Mouse (Mus musculus): ENCODE results near the gene Phxr2. TPM values are rescaled to one million over a fixed set of nuclear protein-coding genes. Genes with fewer than 3 reads are reported as not detected.

Phxr2 gene
- 0.18 TPM in 1 of 2 replicates, not detected in the other for polyA plus RNA-seq (2016; fragmentation: Nextera tagmentation; extraction: Ambion mirVana)

- WGBS = 88% methylated on average over 4 of the region's 4 CpGs
- no peaks in the 10 kb centered on the region for H3K27me3 ChIP-seq
- H3K36me3 ChIP-seq = peaks cover 16% of the 10 kb centered on the region
- no peak within 1 kb of the TSS for H3K4me2 ChIP-seq (replicated peaks)
- no peaks in the 10 kb centered on the region for H3K9me3 ChIP-seq (replicated peaks)
- ATAC-seq (ENCODE audit: low FRiP score) = no peak
- no peak within 1 kb of the TSS for H3K9ac ChIP-seq
- no peak within 1 kb of the TSS for H3K4me3 ChIP-seq
- no peak within 1 kb of the TSS for H3K27ac ChIP-seq
- no peaks in the 10 kb centered on the region for H3K4me1 ChIP-seq
Observed at GRCm38 (mm10) chr10:99126225-99126624, at the start of gene Phxr2. TSS of gene Phxr2 (minus strand) at chr10:99126325.

GRCm38 (mm10) chr10:99172906-99173507 lies 46.9 kb upstream of the Phxr2 start:
- no peak overlapping the region for H3K4me2 ChIP-seq (replicated peaks)
- H3K9me3 ChIP-seq (replicated peaks) = no peaks in the 10 kb centered on the region
- peaks cover 4% of the 10 kb centered on the region; the same call in 1 of the 2 replicates for H3K36me3 ChIP-seq
- 44% methylated on average over 7 of the region's 7 CpGs for WGBS
- H3K9ac ChIP-seq = no peak overlapping the region
- H3K4me3 ChIP-seq = no peak overlapping the region
- no peaks in the 10 kb centered on the region for H3K27me3 ChIP-seq
- peaks cover 11% of the 10 kb centered on the region for H3K4me1 ChIP-seq
- H3K27ac ChIP-seq = no peak overlapping the region
- ATAC-seq (ENCODE audit: low FRiP score) = no peak

GRCm38 (mm10) chr10:99171961-99172497 lies 45.9 kb upstream of the Phxr2 start:
- Histone ChIP-seq H3K27me3 (no peaks in the 10 kb centered on the region), H3K36me3 (peaks cover 4% of the 10 kb centered on the region; the same call in 1 of the 2 replicates), H3K4me3 (no peak overlapping the region), H3K4me2 (replicated peaks) (peak overlapping the region; percentile 29), H3K9me3 (replicated peaks) (no peaks in the 10 kb centered on the region), H3K27ac (peak overlapping the region; percentile 48; the same call in 1 of the 2 replicates), H3K4me1 (peaks cover 11% of the 10 kb centered on the region), H3K9ac (no peak overlapping the region)
- ATAC-seq (ENCODE audit: low FRiP score) = peak; percentile 56; the same call in 1 of the 2 replicates
- 17% methylated on average over 12 of the region's 12 CpGs for WGBS

GRCm38 (mm10) chr10:99169765-99170129 lies 43.6 kb upstream of the Phxr2 start:
- no peak for ATAC-seq (ENCODE audit: low FRiP score)

GRCm38 (mm10) chr10:99168840-99169764 lies 43.0 kb upstream of the Phxr2 start:
- Histone ChIP-seq H3K36me3 (no peaks in the 10 kb centered on the region; the same call in 1 of the 2 replicates), H3K4me3 (no peak overlapping the region), H3K27ac (no peak overlapping the region), H3K4me1 (peaks cover 12% of the 10 kb centered on the region), H3K9me3 (replicated peaks) (no peaks in the 10 kb centered on the region), H3K4me2 (replicated peaks) (no peak overlapping the region), H3K9ac (no peak overlapping the region), H3K27me3 (no peaks in the 10 kb centered on the region)
- no peak for ATAC-seq (ENCODE audit: low FRiP score)
- 80% methylated on average over 11 of the region's 11 CpGs for WGBS

More at GRCm38 (mm10) chr10:99169765-99170129, 43.6 kb upstream of the Phxr2 start:
- Histone ChIP-seq H3K9me3 (replicated peaks) (no peaks in the 10 kb centered on the region), H3K4me3 (no peak overlapping the region), H3K9ac (no peak overlapping the region), H3K27me3 (no peaks in the 10 kb centered on the region), H3K27ac (no peak overlapping the region), H3K4me2 (replicated peaks) (no peak overlapping the region), H3K36me3 (peaks cover 3% of the 10 kb centered on the region), H3K4me1 (peaks cover 12% of the 10 kb centered on the region)
- WGBS = 86% methylated on average over 5 of the region's 5 CpGs

- H3K27me3 ChIP-seq = no peaks in the 10 kb centered on the region
Observed at GRCm38 (mm10) chr10:99168404-99168803, 42.3 kb upstream of the Phxr2 start.

GRCm38 (mm10) chr10:99166392-99166791 lies 40.3 kb upstream of the Phxr2 start:
- no peak overlapping the region for H3K4me2 ChIP-seq (replicated peaks)
- no peaks in the 10 kb centered on the region; the same call in 1 of the 2 replicates for H3K36me3 ChIP-seq
- no peaks in the 10 kb centered on the region for H3K9me3 ChIP-seq (replicated peaks)
- H3K4me3 ChIP-seq = no peak overlapping the region
- WGBS = 86% methylated on average over 3 of the region's 3 CpGs
- no peaks in the 10 kb centered on the region for H3K27me3 ChIP-seq
- H3K4me1 ChIP-seq = peaks cover 4% of the 10 kb centered on the region; the same call in 1 of the 2 replicates
- ATAC-seq (ENCODE audit: low FRiP score) = no peak
- no peak overlapping the region for H3K27ac ChIP-seq
- H3K9ac ChIP-seq = no peak overlapping the region

More at GRCm38 (mm10) chr10:99168404-99168803, 42.3 kb upstream of the Phxr2 start:
- Histone ChIP-seq H3K9me3 (replicated peaks) (no peaks in the 10 kb centered on the region), H3K4me2 (replicated peaks) (no peak overlapping the region), H3K36me3 (no peaks in the 10 kb centered on the region; the same call in 1 of the 2 replicates), H3K4me1 (peaks cover 12% of the 10 kb centered on the region), H3K9ac (no peak overlapping the region), H3K27ac (no peak overlapping the region), H3K4me3 (no peak overlapping the region)
- 78% methylated on average over 6 of the region's 6 CpGs for WGBS
- ATAC-seq (ENCODE audit: low FRiP score) = no peak

GRCm38 (mm10) chr10:99165751-99166282 lies 39.7 kb upstream of the Phxr2 start:
- H3K4me3 ChIP-seq = no peak overlapping the region
- H3K4me1 ChIP-seq = 0 out of 2 replicates have a peak, but pooled peaks cover 4% of the 10 kb centered on the region
- no peaks in the 10 kb centered on the region; the same call in 1 of the 2 replicates for H3K36me3 ChIP-seq
- H3K4me2 ChIP-seq (replicated peaks) = no peak overlapping the region
- no peak overlapping the region for H3K27ac ChIP-seq
- no peak for ATAC-seq (ENCODE audit: low FRiP score)
- 81% methylated on average over 7 of the region's 7 CpGs for WGBS
- H3K9me3 ChIP-seq (replicated peaks) = no peaks in the 10 kb centered on the region
- no peaks in the 10 kb centered on the region for H3K27me3 ChIP-seq
- H3K9ac ChIP-seq = no peak overlapping the region

- WGBS = 39% methylated on average over 13 of the region's 13 CpGs
- Histone ChIP-seq H3K9ac (no peak overlapping the region), H3K4me3 (no peak overlapping the region), H3K4me1 (0 out of 2 replicates have a peak, but pooled peaks cover 4% of the 10 kb centered on the region), H3K9me3 (replicated peaks) (no peaks in the 10 kb centered on the region), H3K4me2 (replicated peaks) (no peak overlapping the region), H3K36me3 (peaks cover 4% of the 10 kb centered on the region; the same call in 1 of the 2 replicates), H3K27ac (no peak overlapping the region), H3K27me3 (no peaks in the 10 kb centered on the region)
- ATAC-seq (ENCODE audit: low FRiP score) = peak; percentile 74
Observed at GRCm38 (mm10) chr10:99164871-99165477, 38.8 kb upstream of the Phxr2 start.

GRCm38 (mm10) chr10:99163002-99163401 lies 36.9 kb upstream of the Phxr2 start:
- Histone ChIP-seq H3K27ac (no peak overlapping the region), H3K27me3 (no peaks in the 10 kb centered on the region), H3K9me3 (replicated peaks) (no peaks in the 10 kb centered on the region), H3K9ac (no peak overlapping the region), H3K4me2 (replicated peaks) (no peak overlapping the region), H3K4me3 (no peak overlapping the region), H3K36me3 (peaks cover 8% of the 10 kb centered on the region; the same call in 1 of the 2 replicates), H3K4me1 (0 out of 2 replicates have a peak, but pooled peaks cover 2% of the 10 kb centered on the region)
- no peak for ATAC-seq (ENCODE audit: low FRiP score)
- 77% methylated on average over 5 of the region's 5 CpGs for WGBS

GRCm38 (mm10) chr10:99161987-99162582 lies 36.0 kb upstream of the Phxr2 start:
- 38% methylated on average over 8 of the region's 8 CpGs for whole genome bisulfite sequencing
- 0 out of 2 replicates have a peak, but pooled peaks cover 2% of the 10 kb centered on the region for H3K4me1 ChIP-seq
- H3K9me3 ChIP-seq (replicated peaks) = no peaks in the 10 kb centered on the region
- H3K27ac ChIP-seq = no peak overlapping the region
- no peak overlapping the region for H3K4me3 ChIP-seq
- H3K36me3 ChIP-seq = peaks cover 9% of the 10 kb centered on the region; the same call in 1 of the 2 replicates
- no peaks in the 10 kb centered on the region for H3K27me3 ChIP-seq
- H3K9ac ChIP-seq = no peak overlapping the region
- peak; percentile 51 for ATAC-seq (ENCODE audit: low FRiP score)
- H3K4me2 ChIP-seq (replicated peaks) = no peak overlapping the region
